Mouse (Mus musculus): ENCODE results near the gene Arl9.
"Not testable (repeated sequence)": the region's sequence is repeated elsewhere in the genome, so short reads cannot be mapped to it uniquely, and the experiment has no call there.

The Arl9 gene

GRCm38 (mm10) chr5:77015544-77016482 is 12.0 kb downstream of the Arl9 start, which contains the start of gene Thegl:
Gene Thegl, plus strand, starts transcription at chr5:77016023.
- DNase-seq (ENCODE audit: low spot score in 2 of 2), result peak; percentile 88 to 94

DNA sequence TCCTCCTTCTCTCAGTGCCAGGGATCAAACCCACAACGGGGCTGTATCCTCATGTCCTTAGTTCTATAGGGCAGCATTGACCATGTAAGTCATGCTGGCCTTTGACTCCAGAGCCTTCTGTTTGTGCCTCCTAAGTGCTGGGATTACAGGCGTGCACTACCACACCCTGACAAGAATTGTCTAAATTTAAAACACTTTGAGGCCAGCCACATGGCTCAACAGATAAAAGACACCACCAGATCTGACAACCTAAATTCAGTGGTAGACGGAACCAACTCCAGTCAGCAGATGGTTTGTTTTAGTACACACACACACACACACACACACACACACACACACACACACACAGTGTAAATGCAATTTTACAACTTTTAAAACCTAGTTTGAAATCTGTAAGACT is 24.2 kb downstream of the Arl9 start:
- DNase-seq (ENCODE audit: low spot score in 2 of 2), result no peak

DNA sequence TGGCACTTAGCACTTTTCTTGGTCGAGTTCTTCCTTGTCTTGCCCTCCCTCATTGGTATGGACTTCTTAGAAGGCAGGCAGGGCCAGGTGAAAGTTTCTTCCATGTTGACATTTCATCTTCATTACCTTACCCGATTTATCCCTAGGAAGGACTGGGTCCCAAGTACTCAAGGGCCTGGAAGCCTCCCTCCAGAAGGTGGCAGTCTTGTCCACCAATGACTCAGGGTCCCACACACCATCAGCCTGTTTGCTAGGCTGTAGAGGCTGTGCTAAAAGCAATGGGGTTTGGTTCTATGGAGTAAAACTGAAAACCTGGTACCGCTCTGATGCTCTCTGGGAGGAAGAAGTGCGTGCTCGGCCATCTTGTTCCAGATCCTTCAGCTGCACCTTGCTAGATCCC is 25.9 kb downstream of the Arl9 start:
- peak; percentile 39 to 68 for DNase-seq (ENCODE audit: low spot score in 2 of 2)

DNA sequence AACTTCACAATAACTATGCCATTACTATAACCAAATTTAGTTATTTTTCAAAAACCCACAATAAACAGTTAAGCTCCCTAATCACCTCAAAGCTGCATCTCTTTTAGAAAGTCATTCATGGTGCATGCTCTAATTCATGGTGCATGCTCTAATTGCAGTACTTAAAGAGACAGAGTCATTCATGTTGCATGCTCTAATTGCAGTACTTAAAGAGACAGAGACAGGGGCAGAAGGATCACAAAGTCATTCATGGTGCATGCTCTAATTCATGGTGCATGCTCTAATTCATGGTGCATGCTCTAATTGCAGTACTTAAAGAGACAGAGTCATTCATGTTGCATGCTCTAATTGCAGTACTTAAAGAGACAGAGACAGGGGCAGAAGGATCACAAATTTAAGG is 31.2 kb downstream of the Arl9 start:
- not testable (repeated sequence) for DNase-seq (ENCODE audit: low spot score in 2 of 2)

DNA sequence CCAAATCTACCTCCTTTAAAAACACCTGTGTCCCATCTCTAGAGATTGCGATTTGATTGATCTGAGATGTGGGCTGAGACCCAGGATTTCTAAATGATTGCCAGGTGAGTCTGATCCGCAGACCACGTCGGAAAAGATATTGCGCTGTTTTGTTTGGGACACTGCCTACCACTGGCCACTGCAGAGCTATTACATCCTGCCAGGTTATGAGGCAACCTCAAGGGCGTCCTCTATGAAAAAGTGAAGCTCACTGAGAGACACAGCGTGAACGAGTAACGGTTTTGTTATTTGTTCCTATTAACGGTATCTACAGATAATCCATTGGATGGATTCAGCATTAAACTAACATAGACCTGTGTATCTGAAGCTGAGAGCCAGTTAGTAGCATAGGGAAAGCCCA is 34.6 kb downstream of the Arl9 start:
- DNase-seq (ENCODE audit: low spot score in 2 of 2), result no peak

GRCm38 (mm10) chr5:77039391-77039790 is 35.5 kb downstream of the Arl9 start:
- DNase-seq (ENCODE audit: low spot score in 2 of 2), result no peak

GRCm38 (mm10) chr5:77044362-77044761 is 40.5 kb downstream of the Arl9 start:
- DNase-seq (ENCODE audit: low spot score in 2 of 2), result no peak

GRCm38 (mm10) chr5:77052616-77053015 is 48.8 kb downstream of the Arl9 start:
- no peak for DNase-seq (ENCODE audit: low spot score in 2 of 2)

GRCm38 (mm10) chr5:77056881-77057440 is 53.1 kb downstream of the Arl9 start:
- no peak for DNase-seq (ENCODE audit: low spot score in 2 of 2)

All from spleen, postnatal 4 days (tissue).